Comparison of ENCODE assay signal across 8 mouse cellular contexts in the genomic region with DNA sequence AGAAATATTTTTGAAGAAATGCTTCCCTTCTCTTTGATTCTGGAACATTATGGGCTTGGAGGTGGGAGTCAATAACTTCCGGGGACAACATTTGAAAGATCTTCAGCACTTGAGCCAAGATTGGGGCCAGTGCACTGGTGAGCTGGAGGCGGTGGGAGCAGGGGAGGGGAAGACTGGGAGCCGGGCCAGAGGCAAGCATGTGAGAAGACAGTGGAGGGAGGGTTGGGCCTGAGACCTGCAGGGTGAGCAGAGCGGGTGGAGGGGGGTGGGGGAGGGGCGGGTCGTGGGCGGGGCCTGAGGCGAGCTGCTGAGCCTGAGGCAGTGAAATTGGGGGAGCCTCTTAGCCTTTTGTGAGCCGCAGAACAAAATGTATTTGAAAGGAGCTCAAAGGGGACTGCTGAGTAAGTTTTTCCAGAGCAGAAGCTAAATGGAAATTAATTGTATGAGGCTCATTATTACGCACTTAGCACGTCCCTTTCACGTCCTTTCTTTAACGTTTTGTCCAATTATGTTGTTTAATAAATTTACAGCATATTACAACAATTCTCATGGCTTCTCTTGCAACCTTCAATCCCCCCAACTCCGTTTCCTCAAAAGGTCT.
DNase-seq lines count a peak whose midpoint lies in the region; ATAC-seq and TF ChIP-seq lines count a peak whose summit lies in the region.

No protein-coding gene starts in this region.

- H3K9ac ChIP-seq in forebrain, embryonic 16.5 days (replicated peaks; ENCODE audit: low read depth, low read length) = no peak overlapping the region
- no peak overlapping the region for H3K9ac ChIP-seq in kidney, postnatal 0 days (ENCODE audit: low read depth, low read length)

- no peaks in the 10 kb centered on the region for H3K36me3 ChIP-seq in forebrain, embryonic 16.5 days (ENCODE audit: control insufficient read depth, insufficient read depth)
- H3K36me3 ChIP-seq in kidney, postnatal 0 days (ENCODE audit: insufficient read depth, low read length) = no peaks in the 10 kb centered on the region

- H3K4me2 ChIP-seq in forebrain, embryonic 16.5 days (ENCODE audit: low read length) = no peak overlapping the region
- H3K4me2 ChIP-seq in kidney, postnatal 0 days (ENCODE audit: low read length) = no peak overlapping the region

- TF ChIP-seq CTCF in kidney, postnatal 0 days (IDR thresholded peaks at IDR 0.05; ENCODE audit: low read depth) = no peak

- peaks cover 3% of the 10 kb centered on the region; the same call in 1 of the 2 replicates for H3K4me1 ChIP-seq in forebrain, embryonic 16.5 days (replicated peaks; ENCODE audit: control insufficient read depth, insufficient read depth, low read length)
- no peaks in the 10 kb centered on the region for H3K4me1 ChIP-seq in kidney, postnatal 0 days (replicated peaks; ENCODE audit: insufficient read depth, low read length)

- no peaks in the 10 kb centered on the region for H3K27me3 ChIP-seq in forebrain, embryonic 16.5 days (replicated peaks; ENCODE audit: control insufficient read depth, insufficient read depth, low read length)
- H3K27me3 ChIP-seq in kidney, postnatal 0 days (ENCODE audit: insufficient read depth, low read length) = no peaks in the 10 kb centered on the region

- no peak overlapping the region for H3K4me3 ChIP-seq in forebrain, embryonic 16.5 days (replicated peaks; ENCODE audit: low read length)
- H3K4me3 ChIP-seq in kidney, postnatal 0 days (replicated peaks; ENCODE audit: low read depth, low read length) = no peak overlapping the region

- no peak overlapping the region for H3K27ac ChIP-seq in forebrain, embryonic 16.5 days (ENCODE audit: low read length)
- no peak overlapping the region for H3K27ac ChIP-seq in kidney, postnatal 0 days

- peak; percentile 29 for DNase-seq in adrenal gland, postnatal 14 days
- no peak for DNase-seq in adrenal gland, postnatal 4 days (ENCODE audit: low spot score in 2 of 2)
- peak; percentile 66 for DNase-seq in ES-CJ7 (ENCODE audit: low read depth, low spot score)
- peak; percentile 54 for DNase-seq in kidney, postnatal 0 days (ENCODE audit: low spot score)
- peak; percentile 39 for DNase-seq in lung, postnatal 36 days
- DNase-seq in right cerebral cortex, postnatal 4 days = peak; percentile 54
- no peak for DNase-seq in thymus, postnatal 0 days (ENCODE audit: low spot score)

- ATAC-seq in forebrain, embryonic 16.5 days = peak; percentile 95
- peak; percentile 75; the same call in 1 of the 2 replicates for ATAC-seq in kidney, postnatal 0 days (replicated peaks; ENCODE audit: low FRiP score, low read depth)

- 3% methylated on average over 14 of the region's 14 CpGs for WGBS in forebrain, embryonic 16.5 days
- WGBS in kidney, postnatal 0 days = 23% methylated on average over 14 of the region's 14 CpGs

- H3K9me3 ChIP-seq in forebrain, embryonic 16.5 days (ENCODE audit: control insufficient read depth, low read length) = peaks cover 4% of the 10 kb centered on the region; the same call in 1 of the 2 replicates
- no peaks in the 10 kb centered on the region; the same call in 1 of the 2 replicates for H3K9me3 ChIP-seq in kidney, postnatal 0 days (replicated peaks; ENCODE audit: low read length)

Comparison
In these comparisons a context has a peak if more than half of its experiments do, and no peak if none do; other contexts are left out.
1. DNase-seq: peak in adrenal gland, postnatal 14 days (single experiment), ES-CJ7 (single experiment), kidney, postnatal 0 days (single experiment), lung, postnatal 36 days (single experiment) and right cerebral cortex, postnatal 4 days (single experiment); none in adrenal gland, postnatal 4 days (0 of 2) and thymus, postnatal 0 days (single experiment).